Mouse (Mus musculus): ENCODE data around the gene Wdr17. TPM values are rescaled to one million over a fixed set of nuclear protein-coding genes. Genes with fewer than 3 reads are reported as not detected.

The Wdr17 gene
- polyA plus RNA-seq (2014; fragmentation: Illumina TruSeq; extraction: RNeasy Lipid Tissue Mini Kit (QIAGEN cat#74804); ENCODE audit: low read depth, low replicate concordance), result 0.16 TPM

GRCm38 (mm10) chr8:54886987-54887785 lies at the start of gene Wdr17:
Wdr17 (minus strand) TSS chr8:54887184.

GRCm38 (mm10) chr8:54600671-54601251 lies 286.2 kb downstream of the Wdr17 start, which contains the start of gene Spata4:
Spata4 (plus strand) TSS chr8:54600781.

Other genes starting within 250 kb of the Wdr17 start
- 12.3 TPM for gene Gpm6a, start 67.7 kb upstream of the Wdr17 start, polyA plus RNA-seq (2014; fragmentation: Illumina TruSeq; extraction: RNeasy Lipid Tissue Mini Kit (QIAGEN cat#74804); ENCODE audit: low read depth, low replicate concordance)

Measured in adipose tissue, adult 10 weeks (tissue).